Mouse (Mus musculus): ENCODE measurements around the gene C130050O18Rik. TPM values are rescaled to one million over a fixed set of nuclear protein-coding genes. Genes with fewer than 3 reads are reported as not detected.

Gene C130050O18Rik
- total and polyA plus RNA-seq, 3 experiments = 0.12 to 0.21 TPM; not detected in 1

GRCm38 (mm10) chr5:139411665-139412314, 6.7 kb downstream of the C130050O18Rik start:
- Histone ChIP-seq H3K27ac (ENCODE audit: control insufficient read depth, low read depth, low read length) (no peak overlapping the region), H3K36me3 (ENCODE audit: control insufficient read depth in 1 of 2, insufficient read depth in 2 of 2, low read length in 2 of 2) (no peaks in the 10 kb centered on the region), H3K79me2 (ENCODE audit: control insufficient read depth, insufficient read depth, low read length, poor library complexity) (no peaks in the 10 kb centered on the region), H3K27me3 (ENCODE audit: control insufficient read depth in 1 of 2, insufficient read depth in 2 of 2, low read length in 2 of 2) (no peaks in the 10 kb centered on the region), H3K4me1 (ENCODE audit: control insufficient read depth in 1 of 2, insufficient read depth in 2 of 2, low read length in 2 of 2) (no peaks in the 10 kb centered on the region), H3K9me3 (replicated peaks; ENCODE audit: insufficient read depth, low read length) (no peaks in the 10 kb centered on the region), H3K4me3 (ENCODE audit: control insufficient read depth in 1 of 2, insufficient read depth in 1 of 2, low read depth in 2 of 2, low read length in 2 of 2) (no peak overlapping the region), H3K9ac (ENCODE audit: control insufficient read depth, low read depth, low read length, poor library complexity, severe bottlenecking) (no peak overlapping the region)
- no peak for DNase-seq (ENCODE audit: low read depth, low spot score)
- TF ChIP-seq CTCF (IDR thresholded peaks at IDR 0.05 in 2 of 3, conservative IDR thresholded peaks at IDR 0.05 in 1 of 3; ENCODE audit: control insufficient read depth in 1 of 3, insufficient read depth in 1 of 3, low read depth in 2 of 3, low read length in 3 of 3, poor library complexity in 1 of 3, severe bottlenecking in 1 of 3) = no peak
- no peak for TF ChIP-seq EP300 (IDR thresholded peaks at IDR 0.05; ENCODE audit: low read depth in 1 of 2, low read length in 2 of 2)
- no peak for TF ChIP-seq USF1 (IDR thresholded peaks at IDR 0.05; ENCODE audit: low read depth, low read length)
- no peak for TF ChIP-seq SIN3A (IDR thresholded peaks at IDR 0.05; ENCODE audit: low read length)
- no peak for TF ChIP-seq MAFK (IDR thresholded peaks at IDR 0.05; ENCODE audit: borderline replicate concordance, low read depth, low read length)
- TF ChIP-seq HCFC1 (IDR thresholded peaks at IDR 0.05; ENCODE audit: low read depth, low read length) = no peak
- TF ChIP-seq ZC3H11A (IDR thresholded peaks at IDR 0.05; ENCODE audit: low read depth, low read length) = no peak
- no peak for TF ChIP-seq CHD1 (IDR thresholded peaks at IDR 0.05; ENCODE audit: low read depth, low read length)
- TF ChIP-seq E2F4 (IDR thresholded peaks at IDR 0.05; ENCODE audit: borderline replicate concordance, low read depth, low read length) = no peak
- TF ChIP-seq RAD21 (IDR thresholded peaks at IDR 0.05; ENCODE audit: low read depth, low read length) = no peak
- no peak for TF ChIP-seq ZNF384 (IDR thresholded peaks at IDR 0.05; ENCODE audit: low read depth, low read length)

DNA sequence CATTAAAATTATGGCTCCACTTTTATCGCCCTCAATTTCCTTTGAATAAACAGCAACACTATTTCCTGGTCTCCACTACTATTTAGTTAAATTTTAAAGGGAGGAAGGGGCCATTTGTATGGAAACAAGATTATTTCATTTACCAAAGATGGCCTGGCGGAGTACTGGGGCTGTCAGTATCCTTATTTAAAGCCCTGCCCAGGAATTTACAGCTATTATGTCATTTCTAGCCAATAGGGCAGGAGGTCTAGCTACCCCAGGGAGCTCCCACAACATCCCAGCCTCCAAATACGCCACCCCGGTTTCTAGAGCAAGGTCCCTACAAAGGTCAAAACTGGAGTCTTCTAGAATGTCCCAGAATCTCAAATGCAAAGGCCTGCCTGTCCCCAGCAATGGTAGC, 8.5 kb downstream of the C130050O18Rik start:
- H3K36me3 ChIP-seq (ENCODE audit: control insufficient read depth in 1 of 2, insufficient read depth in 2 of 2, low read length in 2 of 2) = no peaks in the 10 kb centered on the region
- no peak overlapping the region for H3K9ac ChIP-seq (ENCODE audit: control insufficient read depth, low read depth, low read length, poor library complexity, severe bottlenecking)
- no peak overlapping the region for H3K4me3 ChIP-seq (ENCODE audit: control insufficient read depth in 1 of 2, insufficient read depth in 1 of 2, low read depth in 2 of 2, low read length in 2 of 2)
- H3K9me3 ChIP-seq (replicated peaks; ENCODE audit: insufficient read depth, low read length) = no peaks in the 10 kb centered on the region
- H3K79me2 ChIP-seq (ENCODE audit: control insufficient read depth, insufficient read depth, low read length, poor library complexity) = no peaks in the 10 kb centered on the region
- DNase-seq (ENCODE audit: low read depth, low spot score) = no peak
- TF ChIP-seq CTCF (IDR thresholded peaks at IDR 0.05 in 2 of 3, conservative IDR thresholded peaks at IDR 0.05 in 1 of 3; ENCODE audit: control insufficient read depth in 1 of 3, insufficient read depth in 1 of 3, low read depth in 2 of 3, low read length in 3 of 3, poor library complexity in 1 of 3, severe bottlenecking in 1 of 3) (no peak), NELFE (IDR thresholded peaks at IDR 0.05; ENCODE audit: low read depth, low read length) (no peak), UBTF (IDR thresholded peaks at IDR 0.05; ENCODE audit: borderline replicate concordance, insufficient read depth, low read depth, low read length) (no peak), ZKSCAN1 (IDR thresholded peaks at IDR 0.05; ENCODE audit: low read depth, low read length) (no peak)
- no peak overlapping the region for H3K27ac ChIP-seq (ENCODE audit: control insufficient read depth, low read depth, low read length)
- no peaks in the 10 kb centered on the region for H3K27me3 ChIP-seq (ENCODE audit: control insufficient read depth in 1 of 2, insufficient read depth in 2 of 2, low read length in 2 of 2)
- no peaks in the 10 kb centered on the region for H3K4me1 ChIP-seq (ENCODE audit: control insufficient read depth in 1 of 2, insufficient read depth in 2 of 2, low read length in 2 of 2)
